Mouse (Mus musculus): Measurements from ENCODE around the gene Gm17657.

GRCm38 (mm10) chr17:29489971-29490712 lies 59.3 kb downstream of the Gm17657 start:
- peak; percentile 23 for TF ChIP-seq CTCF (IDR thresholded peaks at IDR 0.05; ENCODE audit: low read depth)
- TF ChIP-seq EP300 (IDR thresholded peaks at IDR 0.05; ENCODE audit: low read depth), result peak; percentile 60; the same call in 1 of the 2 replicates
